Comparison of ENCODE assay signal across 9 mouse cellular contexts in genomic region chr13:65175734-65176471, GRCm38 (mm10). TPM values are rescaled to one million over a fixed set of nuclear protein-coding genes. Genes with fewer than 3 reads are reported as not detected.
DNase-seq lines count a peak whose midpoint lies in the region; ATAC-seq lines count a peak whose summit lies in the region.
"Had no signal": no experiment of that assay in that cellular context is flagged by ENCODE, and none has a peak within 500 bp of the region (broad histone marks: within the 10 kb centered on the region; RNA-seq: fewer than 3 reads in every experiment).

No protein-coding gene starts in this region.

- 29% methylated on average over 25 of the region's 46 CpGs for WGBS in embryonic facial prominence, embryonic 14.5 days
- WGBS in hindbrain, embryonic 11.5 days = 22% methylated on average over 45 of the region's 46 CpGs

- peak overlapping the region; percentile 23 for H3K4me3 ChIP-seq in embryonic facial prominence, embryonic 14.5 days (ENCODE audit: low read depth, low read length)
- peak overlapping the region; percentile 26 for H3K4me3 ChIP-seq in hindbrain, embryonic 11.5 days (ENCODE audit: low read depth, low read length)

- no peaks in the 10 kb centered on the region for H3K4me1 ChIP-seq in embryonic facial prominence, embryonic 14.5 days (ENCODE audit: control insufficient read depth, insufficient read depth, low read length)
- no peaks in the 10 kb centered on the region for H3K4me1 ChIP-seq in hindbrain, embryonic 11.5 days (replicated peaks; ENCODE audit: control insufficient read depth, insufficient read depth, low read length)

- H3K9me3 ChIP-seq in embryonic facial prominence, embryonic 14.5 days (ENCODE audit: control insufficient read depth, low read length) = no peaks in the 10 kb centered on the region
- H3K9me3 ChIP-seq in hindbrain, embryonic 11.5 days (ENCODE audit: control insufficient read depth, low read length) = no peaks in the 10 kb centered on the region

- H3K4me2 ChIP-seq in embryonic facial prominence, embryonic 14.5 days (ENCODE audit: low read depth, low read length) = peak overlapping the region; percentile 47
- H3K4me2 ChIP-seq in hindbrain, embryonic 11.5 days (replicated peaks; ENCODE audit: low read depth, low read length) = peak overlapping the region; percentile 37; the same call in 1 of the 2 replicates

- ATAC-seq in cerebellum, adult (ENCODE audit: insufficient number of reproducible peaks, low FRiP score, low TSS enrichment) = 0 out of 2 replicates have a peak, but pooled peaks have one; percentile 15
- peak; percentile 15; the same call in 1 of the 2 replicates for ATAC-seq in embryonic facial prominence, embryonic 14.5 days (ENCODE audit: low read depth)
- ATAC-seq in hindbrain, embryonic 11.5 days (ENCODE audit: low FRiP score) = peak; percentile 84

- H3K27ac ChIP-seq in embryonic facial prominence, embryonic 14.5 days (replicated peaks; ENCODE audit: low read depth, low read length) = no peak overlapping the region
- H3K27ac ChIP-seq in hindbrain, embryonic 11.5 days (ENCODE audit: low read depth, low read length) = no peak overlapping the region

- H3K9ac ChIP-seq in embryonic facial prominence, embryonic 14.5 days (ENCODE audit: low read depth, low read length) = no peak overlapping the region; the same call in 1 of the 2 replicates
- 0 out of 2 replicates have a peak overlapping the region, but pooled peaks have one; percentile 31 for H3K9ac ChIP-seq in hindbrain, embryonic 11.5 days (ENCODE audit: low read depth, low read length)

- H3K36me3 ChIP-seq in embryonic facial prominence, embryonic 14.5 days (ENCODE audit: control insufficient read depth, insufficient read depth, low read length) = no peaks in the 10 kb centered on the region
- H3K36me3 ChIP-seq in hindbrain, embryonic 11.5 days (ENCODE audit: control insufficient read depth, insufficient read depth, low read length) = no peaks in the 10 kb centered on the region

- DNase-seq in cerebellum, adult 11-12 months = no peak
- peak; percentile 4 for DNase-seq in adrenal gland, adult 8-10 months
- peak; percentile 16 for DNase-seq in embryonic facial prominence, embryonic 14.5 days (ENCODE audit: low spot score)
- peak; percentile 77 for DNase-seq in hindbrain, embryonic 11.5 days (ENCODE audit: low spot score)
- DNase-seq in layer of hippocampus, postnatal 10 days (ENCODE audit: low spot score in 2 of 2) = peak; percentile 34 to 57
- DNase-seq in lung, postnatal 14 days = peak; percentile 29
- DNase-seq in right cerebral cortex, postnatal 14 days = peak; percentile 26

- H3K27me3 ChIP-seq in embryonic facial prominence, embryonic 14.5 days (replicated peaks; ENCODE audit: control insufficient read depth, insufficient read depth, low read length) = no peaks in the 10 kb centered on the region
- no peaks in the 10 kb centered on the region for H3K27me3 ChIP-seq in hindbrain, embryonic 11.5 days (ENCODE audit: control insufficient read depth, insufficient read depth, low read length)

RNA-seq across cellular contexts. Expression of gene Olfr466, which starts 25.9 kb away (rescaled TPM):
- not detected for total RNA-seq in adrenal gland, adult 8-10 months (2022)
- not detected in 2 replicates for polyA plus RNA-seq in embryonic facial prominence, embryonic 14.5 days (2014; fragmentation: Nextera tagmentation; extraction: Ambion mirVana)
- polyA plus RNA-seq in hindbrain, embryonic 11.5 days (2014; fragmentation: Nextera tagmentation; extraction: Ambion mirVana) = not detected in 2 replicates
- not detected for total RNA-seq in layer of hippocampus, postnatal 10 days (2021)
- polyA plus RNA-seq: C2C12 had no signal

RNA-seq across cellular contexts. Expression of gene Nlrp4f, which starts 29.9 kb away (rescaled TPM):
- total RNA-seq in adrenal gland, adult 8-10 months (2022) = under 1 TPM; 0.30 to 0.40 (median 0.33) TPM
- polyA plus RNA-seq in embryonic facial prominence, embryonic 14.5 days (2014; fragmentation: Nextera tagmentation; extraction: Ambion mirVana) = not detected in 2 replicates
- polyA plus RNA-seq in hindbrain, embryonic 11.5 days (2014; fragmentation: Nextera tagmentation; extraction: Ambion mirVana) = 0.45 TPM in 1 of 2 replicates, not detected in the other
- under 1 TPM; 0.18 to 0.38 TPM for total RNA-seq in layer of hippocampus, postnatal 10 days (2021)
- polyA plus RNA-seq: C2C12 had no signal

RNA-seq across cellular contexts. Expression of gene Olfr465-ps1, which starts 38.0 kb away (rescaled TPM):
- not detected for total RNA-seq in adrenal gland, adult 8-10 months (2022)
- 0.14 TPM in 1 of 2 replicates, not detected in the other for polyA plus RNA-seq in embryonic facial prominence, embryonic 14.5 days (2014; fragmentation: Nextera tagmentation; extraction: Ambion mirVana)
- polyA plus RNA-seq in hindbrain, embryonic 11.5 days (2014; fragmentation: Nextera tagmentation; extraction: Ambion mirVana) = not detected in 2 replicates
- not detected for total RNA-seq in layer of hippocampus, postnatal 10 days (2021)
- polyA plus RNA-seq: C2C12 had no signal

Comparison
In these comparisons a context has a peak if more than half of its experiments do, and no peak if none do; other contexts are left out.
1. ATAC-seq: peak in every context shown above with its lines; median percentile 84 in hindbrain, embryonic 11.5 days; 15 in cerebellum, adult; 15 in embryonic facial prominence, embryonic 14.5 days.